Mouse (Mus musculus) olfactory bulb, adult 2 months (tissue): ENCODE data around the gene Ipo13.

ENCODE experiments used
- CTCF ChIP-seq: fragments of 200-500 bp; IDR thresholded peaks from 2 replicates; pipeline ENCODE4 v1.5.1; 2012; ENCODE audit warnings: low read depth, mild to moderate bottlenecking, low read length, moderate library complexity; ENCODE audit not compliant: insufficient read depth
- POLR2A ChIP-seq: fragments of 200-500 bp; IDR thresholded peaks from 2 replicates; pipeline ENCODE4 v1.6.1; 2012; ENCODE audit warnings: mild to moderate bottlenecking, low read depth, low read length, moderate library complexity; ENCODE audit not compliant: insufficient read depth

GRCm38 (mm10) chr4:117904761-117905160 is 10.0 kb downstream of the Ipo13 start:
- TF ChIP-seq POLR2A (no peak), CTCF (no peak)
